Mouse (Mus musculus): ENCODE results near the gene Gjb2. TPM values are rescaled to one million over a fixed set of nuclear protein-coding genes. Genes with fewer than 3 reads are reported as not detected.
"Not testable (repeated sequence)": the region's sequence is repeated elsewhere in the genome, so short reads cannot be mapped to it uniquely, and the experiment has no call there.

Gjb2 gene
- polyA plus RNA-seq, 1 experiment from 2014 or later: 16.1 TPM

GRCm38 (mm10) chr14:57103711-57104105 is 794 bp downstream of the Gjb2 start:
- Histone ChIP-seq H3K4me3 (peak overlapping the region; percentile 55), H3K27me3 (replicated peaks) (peaks cover 60% of the 10 kb centered on the region), H3K9me3 (no peaks in the 10 kb centered on the region), H3K4me2 (peak overlapping the region; percentile 99), H3K36me3 (replicated peaks) (no peaks in the 10 kb centered on the region), H3K4me1 (peaks cover 19% of the 10 kb centered on the region), H3K9ac (peak overlapping the region; percentile 29), H3K27ac (no peak overlapping the region)
- no peak for ATAC-seq (replicated peaks)
- WGBS: under 1% methylated on average over 22 of the region's 22 CpGs

GRCm38 (mm10) chr14:57103121-57103520 is 1.4 kb downstream of the Gjb2 start:
- Histone ChIP-seq H3K4me2 (peak overlapping the region; percentile 99; the same call in 1 of the 2 replicates), H3K4me3 (no peak overlapping the region)
- 56% methylated on average over 6 of the region's 6 CpGs for WGBS

GRCm38 (mm10) chr14:57101623-57102022 is 2.9 kb downstream of the Gjb2 start:
- Histone ChIP-seq H3K9ac (no peak overlapping the region), H3K27ac (no peak overlapping the region), H3K4me3 (no peak overlapping the region), H3K27me3 (replicated peaks) (peaks cover 50% of the 10 kb centered on the region), H3K4me1 (peaks cover 19% of the 10 kb centered on the region), H3K9me3 (no peaks in the 10 kb centered on the region), H3K4me2 (no peak overlapping the region), H3K36me3 (replicated peaks) (no peaks in the 10 kb centered on the region)
- ATAC-seq (replicated peaks): no peak
- 88% methylated on average over 7 of the region's 7 CpGs for WGBS

More at GRCm38 (mm10) chr14:57103121-57103520, 1.4 kb downstream of the Gjb2 start:
- H3K9me3 ChIP-seq: no peaks in the 10 kb centered on the region
- H3K27ac ChIP-seq: no peak overlapping the region
- H3K36me3 ChIP-seq (replicated peaks): no peaks in the 10 kb centered on the region
- H3K4me1 ChIP-seq: peaks cover 19% of the 10 kb centered on the region
- no peak for ATAC-seq (replicated peaks)
- H3K9ac ChIP-seq: no peak overlapping the region
- peaks cover 60% of the 10 kb centered on the region for H3K27me3 ChIP-seq (replicated peaks)

- 80% methylated on average over 4 of the region's 4 CpGs for WGBS
- H3K9me3 ChIP-seq: no peaks in the 10 kb centered on the region
- H3K27me3 ChIP-seq (replicated peaks): no peaks in the 10 kb centered on the region
- H3K4me3 ChIP-seq: no peak overlapping the region
- H3K9ac ChIP-seq: no peak overlapping the region
- H3K27ac ChIP-seq: no peak overlapping the region
- ATAC-seq (replicated peaks): no peak
- H3K36me3 ChIP-seq (replicated peaks): no peaks in the 10 kb centered on the region
- no peaks in the 10 kb centered on the region for H3K4me1 ChIP-seq
- no peak overlapping the region for H3K4me2 ChIP-seq
These were observed 8.6 kb downstream of the Gjb2 start for GRCm38 (mm10) chr14:57095855-57096254.

- no peaks in the 10 kb centered on the region for H3K4me1 ChIP-seq
- no peak overlapping the region for H3K4me3 ChIP-seq
- no peak overlapping the region for H3K4me2 ChIP-seq
- H3K27me3 ChIP-seq (replicated peaks): no peaks in the 10 kb centered on the region
- H3K9me3 ChIP-seq: no peaks in the 10 kb centered on the region
- no peaks in the 10 kb centered on the region for H3K36me3 ChIP-seq (replicated peaks)
- ATAC-seq (replicated peaks): no peak
- WGBS: 5% methylated on average over 7 of the region's 8 CpGs
- H3K9ac ChIP-seq: no peak overlapping the region
- no peak overlapping the region for H3K27ac ChIP-seq
These were observed 11.5 kb downstream of the Gjb2 start for GRCm38 (mm10) chr14:57093029-57093428.

- 65% methylated on average over 2 of the region's 2 CpGs for whole genome bisulfite sequencing
- no peak overlapping the region for H3K4me2 ChIP-seq
- H3K4me3 ChIP-seq: no peak overlapping the region
- no peak overlapping the region for H3K9ac ChIP-seq
- no peaks in the 10 kb centered on the region for H3K36me3 ChIP-seq (replicated peaks)
- H3K27ac ChIP-seq: no peak overlapping the region
- no peaks in the 10 kb centered on the region for H3K27me3 ChIP-seq (replicated peaks)
- no peak for ATAC-seq (replicated peaks)
- H3K9me3 ChIP-seq: no peaks in the 10 kb centered on the region
- H3K4me1 ChIP-seq: no peaks in the 10 kb centered on the region
These were observed 14.5 kb downstream of the Gjb2 start for GRCm38 (mm10) chr14:57090001-57090400.

GRCm38 (mm10) chr14:57089107-57089506 is 15.4 kb downstream of the Gjb2 start:
- H3K27me3 ChIP-seq (replicated peaks): no peaks in the 10 kb centered on the region
- H3K4me3 ChIP-seq: no peak overlapping the region
- no peaks in the 10 kb centered on the region for H3K4me1 ChIP-seq
- no peaks in the 10 kb centered on the region for H3K36me3 ChIP-seq (replicated peaks)
- H3K4me2 ChIP-seq: no peak overlapping the region
- ATAC-seq (replicated peaks): no peak
- 90% methylated on average over 7 of the region's 7 CpGs for WGBS
- no peak overlapping the region for H3K27ac ChIP-seq
- no peak overlapping the region for H3K9ac ChIP-seq
- no peaks in the 10 kb centered on the region for H3K9me3 ChIP-seq

- Histone ChIP-seq H3K4me1 (no peaks in the 10 kb centered on the region), H3K27me3 (replicated peaks) (no peaks in the 10 kb centered on the region), H3K9ac (no peak overlapping the region), H3K27ac (no peak overlapping the region), H3K4me2 (no peak overlapping the region), H3K9me3 (no peaks in the 10 kb centered on the region), H3K36me3 (replicated peaks) (no peaks in the 10 kb centered on the region), H3K4me3 (no peak overlapping the region)
- WGBS: 77% methylated on average over 11 of the region's 11 CpGs
- no peak for ATAC-seq (replicated peaks)
These were observed 20.3 kb downstream of the Gjb2 start for GRCm38 (mm10) chr14:57084180-57084668.

- H3K27me3 ChIP-seq (replicated peaks): no peaks in the 10 kb centered on the region
- no peak overlapping the region for H3K27ac ChIP-seq
- H3K9me3 ChIP-seq: no peaks in the 10 kb centered on the region
- H3K9ac ChIP-seq: no peak overlapping the region
- H3K4me2 ChIP-seq: no peak overlapping the region
- ATAC-seq (replicated peaks): no peak
- H3K36me3 ChIP-seq (replicated peaks): no peaks in the 10 kb centered on the region
- no peak overlapping the region for H3K4me3 ChIP-seq
- WGBS: 95% methylated on average over 1 of the region's 1 CpGs
- no peaks in the 10 kb centered on the region for H3K4me1 ChIP-seq
These were observed 21.6 kb downstream of the Gjb2 start for GRCm38 (mm10) chr14:57082863-57083262.

- WGBS: 88% methylated on average over 6 of the region's 6 CpGs
- Histone ChIP-seq H3K27me3 (replicated peaks) (no peaks in the 10 kb centered on the region), H3K4me3 (no peak overlapping the region), H3K36me3 (replicated peaks) (no peaks in the 10 kb centered on the region), H3K27ac (no peak overlapping the region), H3K9me3 (no peaks in the 10 kb centered on the region), H3K9ac (no peak overlapping the region), H3K4me1 (no peaks in the 10 kb centered on the region), H3K4me2 (no peak overlapping the region)
- no peak for ATAC-seq (replicated peaks)
These were observed 29.0 kb downstream of the Gjb2 start for GRCm38 (mm10) chr14:57075537-57075936.

- H3K9ac ChIP-seq; H3K4me2 ChIP-seq; H3K9me3 ChIP-seq; H3K4me3 ChIP-seq; H3K36me3 ChIP-seq (replicated peaks); ATAC-seq (replicated peaks); H3K27ac ChIP-seq; H3K27me3 ChIP-seq (replicated peaks); H3K4me1 ChIP-seq: not testable (repeated sequence)
- WGBS: 0% methylated on average over 2 of the region's 2 CpGs
These were observed 34.6 kb downstream of the Gjb2 start for GRCm38 (mm10) chr14:57069906-57070305.

GRCm38 (mm10) chr14:57066053-57066452 is 38.4 kb downstream of the Gjb2 start:
- Histone ChIP-seq H3K36me3 (replicated peaks) (no peaks in the 10 kb centered on the region), H3K4me2 (no peak overlapping the region), H3K4me1 (no peaks in the 10 kb centered on the region), H3K4me3 (no peak overlapping the region), H3K9me3 (no peaks in the 10 kb centered on the region), H3K27ac (no peak overlapping the region), H3K9ac (no peak overlapping the region), H3K27me3 (replicated peaks) (no peaks in the 10 kb centered on the region)
- no peak for ATAC-seq (replicated peaks)

- H3K27ac ChIP-seq; H3K36me3 ChIP-seq (replicated peaks); H3K9me3 ChIP-seq; H3K9ac ChIP-seq; H3K4me2 ChIP-seq; H3K4me3 ChIP-seq; ATAC-seq (replicated peaks): not testable (repeated sequence)
- Histone ChIP-seq H3K27me3 (replicated peaks) (peaks cover 39% of the 10 kb centered on the region), H3K4me1 (peaks cover 13% of the 10 kb centered on the region; the same call in 1 of the 2 replicates)
- 0% methylated on average over 1 of the region's 1 CpGs for WGBS
These were observed 44.5 kb downstream of the Gjb2 start for GRCm38 (mm10) chr14:57060052-57060451.
